Mouse (Mus musculus): ENCODE results near the gene Itsn1.

DNA sequence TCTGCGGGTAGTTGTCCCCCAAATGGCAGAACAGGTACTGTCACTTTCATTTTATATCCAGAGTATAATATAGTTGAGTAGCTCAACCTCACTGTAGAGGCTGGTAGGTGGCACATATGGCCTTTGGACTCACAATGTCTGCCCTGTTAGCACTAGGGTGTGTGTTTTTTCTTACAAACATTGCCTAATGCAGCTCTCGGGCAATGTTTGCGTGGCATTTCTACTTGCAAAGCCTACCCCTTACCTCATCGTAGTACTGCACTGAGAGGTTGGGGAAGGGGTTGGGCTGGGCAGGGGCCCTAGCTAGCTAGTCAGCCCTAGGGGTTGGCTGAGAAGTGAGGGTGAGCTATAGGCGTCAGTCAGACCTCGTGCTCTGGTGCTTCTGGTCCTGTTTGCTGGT, 18.5 kb downstream of the Itsn1 start:
- TF ChIP-seq CTCF (IDR thresholded peaks at IDR 0.05; ENCODE audit: borderline replicate concordance, control insufficient read depth, extremely low read depth, insufficient read depth, low read length, poor library complexity) (no peak), POLR2A (IDR thresholded peaks at IDR 0.05; ENCODE audit: control insufficient read depth, extremely low read depth, insufficient read depth, low read length, poor library complexity) (no peak)
